Mouse (Mus musculus): ENCODE results near the gene Tbx4. TPM values are rescaled to one million over a fixed set of nuclear protein-coding genes. Genes with fewer than 3 reads are reported as not detected.

The Tbx4 gene
- total RNA-seq, 2 experiments from 2014 or later, result 3.0 to 4.4 TPM

DNA sequence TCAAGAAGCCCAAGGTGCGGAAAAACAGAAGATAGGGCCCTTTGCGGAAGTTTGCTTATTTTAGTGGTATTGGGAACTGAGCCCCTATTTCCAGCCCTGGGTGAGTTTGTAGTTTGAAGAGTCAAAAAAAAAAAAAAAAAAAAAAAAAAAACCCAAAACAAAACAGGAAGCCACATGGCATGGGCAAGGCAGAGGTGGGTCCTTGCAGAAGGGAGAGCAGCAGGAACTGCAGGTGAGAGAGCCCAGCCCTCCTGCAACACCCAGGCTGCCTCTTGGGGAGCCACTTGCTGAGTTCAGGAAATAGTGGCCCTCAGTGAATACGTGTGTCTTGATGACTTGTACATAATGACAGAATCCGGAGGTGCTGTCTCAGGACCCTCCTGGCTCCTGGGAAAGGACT, 23.3 kb downstream of the Tbx4 start:
- DNase-seq, result no peak

DNA sequence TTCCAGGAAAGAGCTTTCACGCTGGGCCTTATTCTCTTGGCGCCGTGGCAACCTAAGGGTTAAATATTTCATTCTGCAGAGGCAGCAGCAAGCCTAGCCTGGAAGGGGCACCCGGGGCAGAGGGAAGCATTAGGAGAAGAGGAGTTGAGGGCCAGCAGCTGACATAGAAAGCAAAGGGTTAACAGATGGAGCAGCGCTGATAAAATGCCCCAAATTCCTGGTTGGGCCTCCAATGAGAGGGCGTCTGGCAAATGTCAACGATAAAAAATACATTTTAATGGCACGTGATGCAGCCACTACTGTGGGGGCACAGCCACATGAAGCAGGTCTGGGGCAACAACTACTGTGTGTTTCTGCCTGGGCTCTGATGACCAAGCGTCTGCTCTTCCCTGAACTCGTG, 23.9 kb downstream of the Tbx4 start:
- DNase-seq, result no peak

DNA sequence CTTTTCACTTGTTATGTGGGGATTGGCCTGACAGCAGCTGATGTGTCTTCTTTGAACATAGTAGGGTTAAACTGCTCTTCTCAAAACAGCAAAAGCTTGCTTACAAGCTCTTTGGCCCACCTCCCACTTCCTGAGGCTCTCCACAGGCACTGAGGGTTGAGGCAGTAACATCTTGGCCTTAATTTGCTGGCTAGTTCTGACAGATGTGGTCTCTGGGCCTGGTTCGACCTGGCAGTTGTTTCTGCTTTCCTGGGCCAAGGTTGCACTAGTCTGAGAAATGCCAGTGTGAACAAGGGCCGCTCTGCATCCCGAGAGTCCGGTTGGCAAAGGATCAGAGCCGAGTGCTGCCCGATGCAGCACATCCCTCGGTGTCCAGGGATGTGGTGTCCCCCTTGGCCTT, 27.3 kb downstream of the Tbx4 start:
- peak; percentile 47 for DNase-seq

DNA sequence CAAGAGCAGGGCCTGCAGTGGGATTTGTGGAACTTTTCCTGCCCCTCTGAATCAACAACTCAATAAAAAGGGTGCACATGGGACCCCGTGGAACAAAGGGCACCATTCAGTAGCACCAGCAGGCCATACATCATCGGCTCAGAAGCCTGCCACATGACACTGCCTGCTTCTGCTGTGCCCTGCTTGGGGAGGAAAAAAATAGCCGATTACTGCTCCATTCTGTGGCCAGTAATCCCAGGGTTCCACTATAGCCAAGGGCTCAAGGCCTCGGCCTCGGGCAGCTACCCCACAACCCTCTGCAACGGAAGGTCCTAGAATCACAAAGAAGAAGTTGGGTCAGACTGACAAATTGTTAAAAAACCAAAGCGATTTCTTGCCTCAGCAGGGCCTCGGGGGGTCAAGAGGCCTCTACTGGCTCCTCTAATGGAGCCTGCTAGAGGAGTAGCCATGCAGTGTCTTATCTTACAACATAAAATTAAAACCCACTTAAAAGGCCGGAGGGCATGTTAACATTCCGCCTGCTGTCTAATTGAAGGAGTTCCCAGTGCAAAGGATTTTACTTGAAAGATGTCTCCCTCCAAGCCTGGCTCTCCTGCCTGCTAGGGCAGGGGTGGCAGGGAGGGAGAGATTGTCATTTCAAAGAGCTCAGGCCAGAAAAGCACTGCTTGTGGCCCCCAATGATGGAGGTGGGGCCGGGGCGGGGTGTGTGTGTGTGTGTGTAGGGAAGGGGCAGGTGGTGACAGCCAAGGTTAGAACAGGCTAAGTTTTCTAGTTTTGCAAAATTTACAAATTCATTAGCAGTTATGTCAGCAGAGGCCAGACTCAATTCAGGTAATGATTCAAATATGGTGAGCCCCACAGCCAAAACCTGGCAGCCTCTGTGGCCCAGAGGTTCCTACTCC, 31.1 kb downstream of the Tbx4 start:
- DNase-seq, result no peak

DNA sequence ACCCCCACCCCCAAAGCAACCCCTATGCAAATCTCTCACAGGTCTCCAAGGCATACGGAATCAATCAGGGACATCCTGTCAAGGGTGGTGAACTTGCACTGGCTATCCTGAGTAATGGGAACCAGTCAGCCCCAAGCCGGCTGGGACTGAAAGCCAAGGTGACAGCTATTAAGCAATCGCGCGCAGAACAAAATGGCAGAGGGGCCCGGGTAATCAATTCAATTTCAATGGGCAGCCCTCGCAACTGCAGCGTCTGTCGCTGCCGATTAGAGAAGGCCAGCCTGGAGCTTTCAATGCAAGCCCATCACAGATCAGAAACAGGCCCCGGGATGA, 31.7 kb downstream of the Tbx4 start:
- DNase-seq, result no peak

DNA sequence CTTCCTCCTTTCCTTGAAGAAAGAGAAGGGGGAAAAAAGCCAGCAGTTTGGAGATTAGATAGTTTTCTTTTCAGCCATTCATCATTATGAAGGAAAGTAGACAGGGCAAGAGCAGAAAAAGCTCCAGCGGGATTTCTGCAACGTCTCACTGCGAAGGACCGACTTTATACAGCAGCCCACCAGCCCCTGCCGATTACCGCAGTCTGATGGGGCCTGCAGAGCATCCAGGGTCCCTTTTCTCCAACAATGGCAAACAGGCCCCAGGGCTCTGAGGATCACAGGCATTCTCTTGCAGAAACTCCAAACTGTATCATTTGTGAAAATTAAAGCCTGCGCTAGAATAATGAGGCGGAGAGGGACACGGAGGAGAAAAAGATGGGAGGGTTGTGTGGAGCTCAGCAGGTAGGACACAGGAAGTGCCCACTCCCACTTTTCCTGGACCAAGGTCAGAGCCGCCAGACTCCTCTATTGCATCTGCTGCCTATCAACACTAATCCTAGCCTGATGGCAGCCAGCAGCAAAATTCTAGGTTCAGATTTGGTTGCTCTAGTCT, 32.2 kb downstream of the Tbx4 start:
- DNase-seq, result no peak

DNA sequence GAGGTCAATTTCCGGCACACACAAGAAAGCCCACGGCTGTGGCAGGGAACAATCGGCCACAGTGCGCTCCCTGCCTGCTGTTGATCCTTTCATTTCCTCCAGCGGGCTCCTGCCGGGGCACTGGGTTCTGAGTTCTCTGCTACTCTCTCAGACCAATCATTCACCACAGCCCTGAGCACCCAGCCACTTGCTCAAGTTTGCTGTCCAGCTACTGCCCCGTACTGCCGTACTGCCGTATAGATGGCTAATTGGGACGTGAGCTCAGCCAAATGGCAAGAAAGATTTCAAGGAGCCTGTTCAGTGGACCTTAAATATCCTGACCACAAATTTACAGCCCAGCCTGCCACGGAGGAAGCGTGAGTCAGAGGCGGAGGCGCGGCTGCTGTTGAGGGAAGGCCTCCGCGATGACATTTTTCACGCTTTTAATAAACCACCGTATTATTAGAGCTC, 39.1 kb downstream of the Tbx4 start:
- peak; percentile 24 for DNase-seq

DNA sequence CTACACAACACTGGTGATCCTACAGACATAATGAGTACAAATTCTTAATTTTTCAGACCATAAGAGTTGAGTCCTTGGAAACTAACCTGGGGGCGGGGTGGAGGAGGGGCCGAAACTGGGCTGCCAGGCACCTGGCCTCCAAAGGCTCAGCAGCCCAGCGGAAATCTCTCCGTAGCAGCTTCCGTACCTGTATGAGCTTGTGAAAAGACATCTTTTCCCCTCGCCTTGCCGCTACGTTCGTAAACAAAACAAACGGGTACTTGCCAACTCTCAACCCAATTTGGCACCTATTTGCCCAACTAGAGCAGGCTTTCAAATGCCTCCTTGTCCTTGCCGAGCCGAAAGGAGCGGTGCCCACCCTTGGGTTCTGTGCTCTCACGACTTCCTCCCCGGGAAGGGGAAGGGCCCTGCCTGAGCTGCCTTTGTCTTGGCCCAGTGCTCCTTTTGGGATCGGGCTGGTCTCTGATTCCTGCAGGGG, 40.1 kb downstream of the Tbx4 start:
- no peak for DNase-seq

DNA sequence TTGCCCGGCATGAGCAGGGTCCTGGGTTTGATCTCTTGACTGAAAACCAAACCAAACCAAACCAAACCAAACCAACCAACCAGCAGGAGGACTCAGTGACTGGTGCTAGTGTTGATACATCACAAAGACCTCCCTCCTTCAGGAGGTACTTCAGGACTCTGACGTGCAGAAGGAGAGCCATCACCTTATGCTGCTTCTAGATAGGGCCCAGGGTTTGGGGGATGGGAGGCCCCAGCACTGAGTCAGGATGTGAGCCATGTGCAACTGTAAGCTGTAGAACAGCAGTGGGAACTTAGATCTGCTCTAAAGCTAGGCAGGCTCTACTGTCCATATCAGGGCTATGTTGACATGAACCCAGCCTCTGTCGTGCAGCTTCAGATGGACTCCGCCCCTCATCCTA, 41.9 kb downstream of the Tbx4 start:
- no peak for DNase-seq

DNA sequence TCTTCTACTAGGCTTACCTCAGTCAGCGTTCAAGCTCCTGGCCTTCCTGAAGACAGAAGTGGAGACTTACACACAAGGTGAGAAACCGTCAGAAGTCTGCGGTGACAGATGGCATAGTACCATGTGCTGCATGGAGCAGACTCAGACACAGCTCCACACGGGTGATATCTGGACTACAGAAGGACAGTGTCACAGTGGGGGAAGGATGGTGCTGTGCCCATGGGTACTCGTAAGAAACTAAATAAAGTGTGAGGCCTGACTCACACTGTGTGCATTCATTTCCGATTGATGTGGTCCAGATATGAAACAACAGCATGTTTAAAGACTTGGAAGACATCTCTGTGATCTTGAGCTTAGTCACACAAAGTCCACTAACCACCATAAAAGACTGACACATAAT, 43.4 kb downstream of the Tbx4 start:
- no peak for DNase-seq

DNA sequence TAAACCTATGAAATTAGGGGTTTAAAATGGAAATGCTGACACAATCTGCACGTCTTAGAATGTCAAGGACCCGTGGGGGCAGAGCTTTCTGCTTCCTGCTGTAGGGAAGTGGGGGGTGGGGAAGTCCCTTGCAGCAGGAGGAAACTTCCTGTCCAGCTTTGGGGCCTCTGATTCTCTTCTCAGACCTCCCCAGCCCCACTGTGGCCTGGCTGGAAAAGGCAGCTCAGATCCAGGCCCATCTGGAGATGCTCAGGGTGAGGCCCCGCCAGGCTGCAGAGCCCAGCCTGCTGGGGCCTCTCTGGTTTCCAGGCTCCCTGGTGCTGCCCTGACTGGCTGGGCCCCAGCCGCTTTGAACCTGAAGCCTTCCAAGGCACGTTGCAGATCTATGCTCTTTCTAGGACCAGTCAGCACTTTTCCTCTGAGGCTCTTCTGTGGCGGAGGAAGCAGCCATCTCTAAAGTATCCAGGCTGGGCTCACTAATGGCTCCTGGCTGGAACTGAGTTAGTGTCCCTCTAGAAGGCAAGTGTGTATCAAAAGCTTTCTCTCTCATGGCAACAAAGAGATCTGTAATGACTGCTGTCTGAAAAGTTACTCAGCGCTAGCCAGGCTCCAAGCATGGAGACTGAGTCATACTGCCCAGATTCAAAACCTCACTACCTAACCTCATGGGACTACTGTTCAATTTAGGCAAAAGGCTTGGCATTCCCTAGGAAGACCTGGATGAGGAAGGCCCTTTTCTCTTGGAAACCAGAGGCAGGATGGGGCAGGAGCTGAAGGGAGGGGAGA, 55.8 kb downstream of the Tbx4 start:
- DNase-seq, result peak; percentile 51

DNA sequence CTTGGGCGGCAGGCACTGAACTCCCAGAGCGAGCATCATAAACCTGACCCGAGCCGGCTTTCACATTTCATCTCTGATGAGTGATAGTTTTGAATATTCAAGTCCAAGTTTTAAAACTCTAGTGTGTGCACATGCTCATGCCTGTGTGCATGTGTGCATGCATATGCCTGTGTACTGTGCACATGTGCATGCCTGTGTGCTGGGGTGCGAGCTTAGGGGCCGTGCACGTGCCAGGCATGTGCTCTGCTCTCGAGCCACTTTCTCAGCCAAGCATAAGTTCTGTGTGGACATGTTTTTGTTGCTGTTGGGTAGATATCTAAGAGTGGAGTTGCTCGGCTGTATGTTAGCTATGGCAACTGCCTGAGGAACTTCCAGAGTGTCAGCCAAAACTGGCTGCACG, 62.5 kb downstream of the Tbx4 start:
- no peak for DNase-seq

DNA sequence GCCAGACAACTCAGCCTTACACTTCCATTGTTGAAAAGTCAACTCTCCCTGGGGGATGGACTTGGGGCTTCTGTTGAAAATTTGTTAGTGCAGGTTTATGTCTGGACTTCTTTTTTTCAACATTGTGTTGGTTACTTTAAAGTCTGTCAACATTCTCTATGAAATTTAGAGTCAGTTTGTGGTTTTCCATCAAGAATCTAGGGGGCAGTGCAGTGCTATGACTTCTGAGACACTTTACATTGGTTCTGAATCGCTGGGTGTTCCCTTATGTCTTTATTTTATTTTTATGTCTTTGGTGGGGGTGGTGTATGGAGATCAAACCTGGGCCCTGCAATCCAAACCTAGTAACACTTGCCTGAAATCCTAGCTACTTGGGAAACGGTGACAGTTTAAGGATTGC, 63.5 kb downstream of the Tbx4 start:
- no peak for DNase-seq

DNA sequence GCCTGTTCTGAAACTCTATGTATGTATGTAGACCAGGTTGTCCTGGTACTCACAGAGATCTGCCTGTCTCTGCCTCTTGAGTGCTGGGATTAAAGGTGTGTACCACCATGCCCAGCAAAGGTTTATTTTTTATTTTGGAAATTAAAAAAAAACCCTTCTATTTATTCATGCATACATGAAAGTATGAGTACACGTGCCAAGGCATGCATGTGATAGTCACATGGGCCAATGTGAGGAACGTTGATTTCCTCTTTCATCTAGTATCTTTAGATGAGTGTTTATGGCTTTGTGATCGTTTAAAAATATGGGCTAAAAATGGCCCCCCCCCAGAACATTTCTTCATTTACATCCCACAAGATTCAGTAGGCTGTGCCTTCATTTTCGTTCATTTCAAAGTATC, 66.3 kb downstream of the Tbx4 start:
- DNase-seq, result no peak

DNA sequence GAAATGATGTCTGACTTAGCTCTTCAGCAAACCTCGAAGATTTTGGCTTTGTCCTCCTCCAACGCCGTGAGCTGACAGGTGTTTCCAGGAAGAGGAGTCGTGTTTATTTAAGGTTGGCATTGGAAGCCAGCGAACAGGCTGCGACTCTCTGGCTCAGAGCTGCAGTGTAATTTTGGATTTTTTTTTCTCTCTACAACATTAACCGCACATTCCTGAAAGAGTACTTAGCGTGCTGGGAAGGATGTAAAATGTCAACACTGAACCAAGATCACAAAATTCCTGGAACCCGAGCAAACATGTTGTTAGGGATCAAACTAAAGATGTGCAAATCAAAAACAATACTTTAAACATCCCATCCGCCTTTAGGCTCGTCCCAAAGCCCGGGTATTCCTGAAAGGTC, 69.4 kb downstream of the Tbx4 start:
- no peak for DNase-seq

DNA sequence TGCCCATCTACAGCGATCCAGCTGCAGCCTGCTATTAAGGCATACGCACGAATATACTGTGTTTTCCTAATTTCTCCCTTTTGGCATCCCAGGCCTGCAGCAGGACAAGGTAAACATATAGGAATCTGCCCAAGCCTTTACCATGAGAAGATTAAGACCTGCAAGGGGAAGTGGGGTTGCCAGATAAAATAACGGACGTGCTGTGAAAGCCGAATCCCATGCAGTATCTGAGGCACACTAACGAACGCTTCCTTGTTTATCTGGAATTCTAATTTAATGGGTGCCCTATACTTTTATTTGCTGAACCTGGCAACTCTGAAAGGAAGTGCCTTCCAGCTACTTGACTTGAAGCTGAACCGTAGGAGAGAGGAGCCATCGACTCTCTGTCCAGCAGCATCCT, 70.2 kb downstream of the Tbx4 start:
- no peak for DNase-seq

DNA sequence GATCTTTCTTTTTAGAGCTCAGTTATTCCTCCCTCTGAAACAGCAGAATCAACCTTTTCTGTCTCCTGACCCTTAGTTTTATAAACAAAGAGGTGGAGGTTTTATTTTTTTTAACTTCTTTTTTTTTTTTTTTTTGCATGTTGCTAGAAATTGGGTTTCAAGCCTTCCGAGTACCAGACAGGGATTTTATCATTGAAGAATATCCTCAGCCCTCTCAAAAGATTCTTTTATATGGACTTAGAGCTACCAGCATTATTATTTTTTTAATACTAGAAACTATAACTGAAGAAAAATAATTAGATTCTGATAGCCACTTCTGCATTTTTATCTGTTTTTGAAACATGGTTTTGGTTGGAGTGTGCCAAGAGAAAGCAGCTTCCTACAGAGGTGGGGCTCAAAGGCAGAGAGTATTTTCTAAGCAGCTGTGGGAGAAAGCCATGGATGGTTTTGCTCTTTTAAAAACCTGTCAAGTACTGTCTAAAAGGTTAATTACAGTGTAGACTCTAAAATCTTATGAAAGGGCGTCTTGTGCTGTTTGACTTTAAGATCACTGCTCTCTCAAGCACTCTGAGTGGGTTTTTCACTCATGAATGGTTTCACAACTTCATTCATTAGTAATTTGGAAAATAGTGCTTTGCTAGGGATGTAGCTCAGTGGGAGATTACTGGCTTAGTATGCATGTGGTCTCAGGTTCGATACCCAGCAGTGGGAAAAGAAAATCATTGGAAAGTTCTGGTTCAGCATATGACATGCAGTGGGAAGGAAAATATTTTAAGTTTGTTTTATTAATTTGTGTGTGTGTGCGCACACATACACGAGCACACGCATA, 70.9 kb downstream of the Tbx4 start:
- no peak for DNase-seq

DNA sequence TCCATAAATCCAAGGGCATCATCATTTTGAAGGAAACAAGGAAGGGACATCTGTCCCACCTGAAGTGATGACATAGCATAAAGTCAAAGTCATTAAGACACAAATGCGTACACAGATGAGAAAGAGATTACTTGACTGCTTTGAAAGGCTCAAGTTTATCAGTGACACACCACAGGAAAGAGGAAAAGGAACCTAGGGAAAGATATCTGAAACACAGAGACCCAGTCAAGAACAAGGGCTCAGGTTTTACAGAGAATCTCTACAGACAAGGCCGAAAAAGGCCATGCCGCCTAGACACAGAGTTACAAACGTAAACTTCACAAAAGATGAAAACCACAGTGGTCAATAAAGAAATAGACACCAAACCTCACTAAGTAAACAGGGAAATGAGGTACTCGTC, 73.6 kb downstream of the Tbx4 start:
- no peak for DNase-seq

DNA sequence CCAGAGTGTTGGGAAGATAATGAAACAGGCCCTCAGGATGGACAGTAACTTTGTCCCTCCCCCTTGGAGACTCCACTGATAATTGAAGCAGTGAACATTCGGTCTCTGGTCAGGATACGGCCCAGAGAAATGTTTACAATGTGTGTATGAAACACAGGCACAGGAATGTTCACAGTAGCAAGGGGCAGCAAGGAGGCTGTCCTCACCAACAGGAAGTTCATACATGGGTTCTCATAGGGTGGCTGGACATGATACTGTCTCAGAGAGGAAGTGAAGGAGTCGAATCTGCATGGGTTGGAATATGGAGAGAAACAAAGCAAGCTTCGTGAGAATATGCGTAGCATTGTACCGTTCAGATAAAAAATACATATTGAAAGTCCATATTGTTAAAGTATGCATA, 74.1 kb downstream of the Tbx4 start:
- DNase-seq, result no peak

DNA sequence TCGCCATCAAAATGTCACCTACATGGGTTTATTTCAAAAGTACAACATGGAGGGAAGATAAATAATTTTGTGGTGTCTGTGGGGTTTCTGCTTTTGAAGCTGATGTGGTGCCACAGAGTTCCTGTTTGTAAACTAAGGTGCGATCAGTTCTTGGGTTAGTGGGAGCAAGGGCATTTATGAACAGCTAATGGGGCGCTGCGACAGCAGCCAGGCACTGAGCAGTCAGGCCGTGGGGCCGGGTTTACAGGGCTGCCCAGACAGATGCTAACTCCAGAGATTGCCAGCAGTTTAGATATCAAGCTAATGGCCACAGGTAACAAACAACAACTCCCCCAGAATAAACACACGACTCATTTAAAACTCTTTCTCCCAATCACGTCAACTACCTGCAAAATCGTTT, 75.3 kb downstream of the Tbx4 start:
- DNase-seq, result no peak

Measured in gastrocnemius, postnatal 10 days (tissue).